ENCODE assay signal across 22 mouse cellular contexts in genomic region chr15:92398747-92399146, GRCm38 (mm10). TPM values are rescaled to one million over a fixed set of nuclear protein-coding genes. Genes with fewer than 3 reads are reported as not detected.
DNase-seq lines count a peak whose midpoint lies in the region; ATAC-seq lines count a peak whose summit lies in the region.
"Had no signal": no experiment of that assay in that cellular context is flagged by ENCODE, and none has a peak within 500 bp of the region (broad histone marks: within the 10 kb centered on the region; RNA-seq: fewer than 3 reads in every experiment).

No protein-coding gene starts in this region.

- no peak overlapping the region for H3K4me3 ChIP-seq in intestine, embryonic 15.5 days (replicated peaks)
- H3K4me3 ChIP-seq in stomach, embryonic 14.5 days (ENCODE audit: low read depth, low read length), result no peak overlapping the region
- H3K4me3 ChIP-seq: heart, embryonic 13.5 days; liver, embryonic 13.5 days had no signal

- H3K9me3 ChIP-seq in intestine, embryonic 15.5 days, result no peaks in the 10 kb centered on the region
- no peaks in the 10 kb centered on the region for H3K9me3 ChIP-seq in stomach, embryonic 14.5 days (ENCODE audit: control insufficient read depth, low read depth, low read length)
- H3K9me3 ChIP-seq: heart, embryonic 13.5 days; liver, embryonic 13.5 days had no signal

- intact Hi-C loops in left cerebral cortex, postnatal 25 days (cut with DNase I), result no loop called here
- intact Hi-C loops in left cerebral cortex, postnatal 4 days (cut with DNase I), result loop anchor here (10.0 kb wide), 1 partner anchor 134 kb away; no protein-coding TSS in a partner anchor

- no peaks in the 10 kb centered on the region for H3K36me3 ChIP-seq in intestine, embryonic 15.5 days
- H3K36me3 ChIP-seq in stomach, embryonic 14.5 days (ENCODE audit: control insufficient read depth, insufficient read depth, low read length), result no peaks in the 10 kb centered on the region
- H3K36me3 ChIP-seq: heart, embryonic 13.5 days; liver, embryonic 13.5 days had no signal

- no peak overlapping the region for H3K4me2 ChIP-seq in intestine, embryonic 15.5 days (replicated peaks)
- no peak overlapping the region for H3K4me2 ChIP-seq in stomach, embryonic 14.5 days (replicated peaks; ENCODE audit: low read depth, low read length)
- H3K4me2 ChIP-seq: liver, embryonic 13.5 days; midbrain, embryonic 11.5 days had no signal

- H3K9ac ChIP-seq in intestine, embryonic 15.5 days, result no peak overlapping the region
- H3K9ac ChIP-seq in stomach, embryonic 14.5 days (replicated peaks; ENCODE audit: low read depth, low read length), result no peak overlapping the region
- H3K9ac ChIP-seq: heart, embryonic 13.5 days; liver, embryonic 13.5 days had no signal

- 0 out of 2 replicates have a peak overlapping the region, but pooled peaks have one; percentile 36 for H3K27ac ChIP-seq in intestine, embryonic 15.5 days
- H3K27ac ChIP-seq in stomach, embryonic 14.5 days (ENCODE audit: low read length), result peak overlapping the region; percentile 78
- H3K27ac ChIP-seq: heart, embryonic 13.5 days; liver, embryonic 13.5 days; macrophage had no signal

- DNase-seq in frontal cortex, postnatal 25 days (ENCODE audit: low spot score in 2 of 2), result no peak
- peak; percentile 22 to 39 for DNase-seq in left cerebral cortex, postnatal 25 days (ENCODE audit: low spot score in 2 of 2)
- no peak for DNase-seq in left cerebral cortex, postnatal 4 days
- no peak for DNase-seq in spleen, adult 12 weeks (ENCODE audit: low spot score)
- DNase-seq in embryo, embryonic 11 days, result no peak
- DNase-seq: adrenal gland, postnatal 25 days; cerebellum, adult 11-12 months; cerebellum, postnatal 25 days; heart, adult 11 months; heart, postnatal 36 days; liver, embryonic 13.5 days; retina, postnatal 1 day; thymus, postnatal 14 days had no signal

- peak; percentile 47; the same call in 1 of the 2 replicates for ATAC-seq in frontal cortex, adult (ENCODE audit: low TSS enrichment)
- ATAC-seq in intestine, embryonic 15.5 days, result 0 out of 2 replicates have a peak, but pooled peaks have one; percentile 28
- no peak for ATAC-seq in stomach, embryonic 14.5 days (ENCODE audit: insufficient number of reproducible peaks, insufficient read depth, low FRiP score, low read depth)

- 47% methylated on average over 2 of the region's 2 CpGs for WGBS in intestine, embryonic 15.5 days
- 36% methylated on average over 2 of the region's 2 CpGs for WGBS in stomach, embryonic 14.5 days

- peaks cover 18% of the 10 kb centered on the region for H3K27me3 ChIP-seq in intestine, embryonic 15.5 days (replicated peaks)
- 0 out of 2 replicates have a peak, but pooled peaks cover 4% of the 10 kb centered on the region for H3K27me3 ChIP-seq in stomach, embryonic 14.5 days (ENCODE audit: control insufficient read depth, insufficient read depth, low read length)
- H3K27me3 ChIP-seq: CH12.LX had no signal

- peaks cover 12% of the 10 kb centered on the region; the same call in 1 of the 2 replicates for H3K4me1 ChIP-seq in intestine, embryonic 15.5 days (replicated peaks)
- peaks cover 4% of the 10 kb centered on the region; the same call in 1 of the 2 replicates for H3K4me1 ChIP-seq in stomach, embryonic 14.5 days (ENCODE audit: control insufficient read depth, insufficient read depth, low read length)
- H3K4me1 ChIP-seq: liver, embryonic 13.5 days had no signal

RNA-seq across cellular contexts. Expression of gene Pdzrn4, which starts 2.1 kb away (rescaled TPM):
- 10 to 100 TPM; 11.4 to 13.0 TPM for total RNA-seq in left cerebral cortex, postnatal 25 days (2021)
- 10 to 100 TPM; 14.2 to 18.9 TPM for total RNA-seq in left cerebral cortex, postnatal 4 days (2021)
- polyA plus RNA-seq in intestine, embryonic 15.5 days (2015; fragmentation: Nextera tagmentation; extraction: Ambion mirVana), result 1.7 and 1.9 TPM in 2 replicates
- polyA plus RNA-seq in stomach, embryonic 14.5 days (2014; fragmentation: Nextera tagmentation; extraction: Ambion mirVana), result 3.1 and 4.1 TPM in 2 replicates
- total RNA-seq: CH12.LX; MEL; monocyte, adult 5-6 weeks had no signal
- polyA plus RNA-seq: macrophage had no signal

Comparison
In these comparisons a context has a peak if more than half of its experiments do, and no peak if none do; other contexts are left out.
1. DNase-seq: peak in left cerebral cortex, postnatal 25 days (2 of 2); none in frontal cortex, postnatal 25 days (0 of 2), left cerebral cortex, postnatal 4 days (single experiment), spleen, adult 12 weeks (single experiment) and embryo, embryonic 11 days (single experiment).